Mouse (Mus musculus) hindbrain, embryonic 11.5 days (tissue): Measurements from ENCODE around the gene Atp6v0d1. TPM values are rescaled to one million over a fixed set of nuclear protein-coding genes. Genes with fewer than 3 reads are reported as not detected.

Experiments used
- ATAC-seq: fragments of 200-750 bp; cut with Nextera tagmentation; 2 replicates; pipeline ENCODE4 v1.8.0; 2017; ENCODE audit warnings: mild to moderate bottlenecking, moderate TSS enrichment, moderate library complexity; ENCODE audit not compliant: low FRiP score
- DNase-seq: peaks from one replicate; pipeline ENCODE4 v3.0.0-alpha.2; 2015; ENCODE audit warnings: low spot score
- H3K27ac ChIP-seq: fragments of 300-500 bp; sonication (generic); 2 replicates; pipeline ENCODE4 v1.5.1; 2014; ENCODE audit warnings: mild to moderate bottlenecking, low read depth, low read length
- H3K27me3 ChIP-seq: fragments of 300-500 bp; sonication (generic); 2 replicates; pipeline ENCODE4 v1.6.1; 2014; ENCODE audit warnings: mild to moderate bottlenecking, low read length, moderate library complexity, mixed read lengths; ENCODE audit not compliant: control insufficient read depth, insufficient read depth
- H3K36me3 ChIP-seq: fragments of 300-500 bp; sonication (generic); 2 replicates; pipeline ENCODE4 v1.6.1; 2014; ENCODE audit warnings: mild to moderate bottlenecking, low read length, moderate library complexity, mixed read lengths; ENCODE audit not compliant: control insufficient read depth, insufficient read depth
- H3K4me1 ChIP-seq: fragments of 300-500 bp; sonication (generic); replicated peaks from 2 replicates; pipeline ENCODE4 v1.6.1; 2014; ENCODE audit warnings: low read length, mixed read lengths; ENCODE audit not compliant: control insufficient read depth, insufficient read depth
- H3K4me2 ChIP-seq: fragments of 300-500 bp; sonication (generic); replicated peaks from 2 replicates; pipeline ENCODE4 v1.6.1; 2014; ENCODE audit warnings: mild to moderate bottlenecking, low read depth, low read length
- H3K4me3 ChIP-seq: fragments of 300-500 bp; sonication (generic); 2 replicates; pipeline ENCODE4 v1.5.1; 2014; ENCODE audit warnings: low read depth, low read length
- H3K9ac ChIP-seq: fragments of 300-500 bp; sonication (generic); 2 replicates; pipeline ENCODE4 v1.6.1; 2014; ENCODE audit warnings: low read depth, low read length
- H3K9me3 ChIP-seq: fragments of 300-500 bp; sonication (generic); 2 replicates; pipeline ENCODE4 v1.6.1; 2016; ENCODE audit warnings: low read length; ENCODE audit not compliant: control insufficient read depth
- WGBS: fragments of 180-500 bp; shearing (Covaris S2); extraction: QIAGEN DNeasy Blood & Tissue Kit; methylation state at CpG from one replicate; pipeline ENCODE4 v1.1.7; 2014; 5-methylcytosine and 5-hydroxymethylcytosine counted together
- polyA plus RNA-seq: library from polyadenylated mRNA; unstranded; fragments of >200 nt; fragmentation: Nextera tagmentation; extraction: Ambion mirVana; gene quantifications from 2 replicates; pipeline ENCODE4 v1.2.1, GENCODE M21; 2014

The Atp6v0d1 gene
- polyA plus RNA-seq, 1 experiment from 2014 or later: 141 TPM

DNA sequence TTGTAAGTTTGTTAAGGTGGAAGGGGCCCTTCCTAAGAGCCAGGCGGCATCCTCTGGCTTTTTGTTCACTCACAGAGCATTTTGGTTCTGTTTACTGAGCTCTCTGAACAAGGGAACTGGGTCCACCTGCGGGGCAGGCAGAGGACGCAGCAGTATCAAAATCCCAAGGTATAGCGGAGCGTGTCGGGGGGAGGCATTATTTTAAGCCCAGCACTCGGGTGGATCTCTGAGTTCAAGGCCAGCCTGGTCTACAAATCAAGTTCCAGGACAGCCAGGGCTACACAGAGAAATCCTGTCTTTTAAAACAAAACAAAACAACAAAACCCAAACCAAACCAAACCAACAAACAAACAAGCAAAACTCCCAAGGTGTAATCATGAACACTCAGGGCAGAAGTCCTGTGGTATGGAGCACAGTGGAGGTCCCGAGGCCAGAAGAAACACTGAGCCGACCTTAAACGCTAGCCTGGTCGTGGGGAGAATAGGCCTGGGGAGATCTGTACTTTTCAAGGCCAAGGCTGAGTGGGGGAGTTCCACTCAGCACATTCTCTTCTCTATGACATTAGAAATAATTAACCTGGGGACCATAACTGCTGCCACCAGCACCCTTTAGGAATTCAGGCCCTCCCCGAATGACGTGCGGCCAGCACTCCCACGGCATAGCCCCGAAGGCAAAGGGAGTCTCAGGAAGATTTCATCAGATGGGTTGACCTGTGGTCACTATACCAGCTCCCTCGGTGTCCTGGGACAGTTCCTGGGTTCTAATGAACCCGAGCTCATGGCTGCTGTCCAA lies 28.8 kb upstream of the Atp6v0d1 start:
- no peaks in the 10 kb centered on the region for H3K36me3 ChIP-seq
- no peak overlapping the region for H3K27ac ChIP-seq

DNA sequence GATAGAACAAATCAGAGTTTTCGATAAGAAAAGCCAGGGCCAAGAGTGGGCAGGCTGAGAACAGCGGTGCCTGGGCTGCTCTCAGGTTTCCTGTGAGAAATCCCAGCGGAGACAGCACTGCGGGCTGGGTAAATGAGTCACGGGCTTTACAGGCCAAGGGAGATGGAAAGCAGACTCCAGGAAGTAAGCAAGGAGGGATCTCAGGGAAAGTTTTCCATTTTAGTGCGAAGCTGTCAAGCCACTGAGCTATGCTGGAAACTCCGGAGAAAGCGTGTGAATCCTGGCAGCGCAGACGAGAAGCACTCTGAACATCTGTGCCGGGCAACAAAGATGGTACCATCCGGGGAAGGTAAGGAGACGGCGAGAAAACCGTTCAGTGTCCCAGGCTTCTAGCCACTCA lies 28.0 kb upstream of the Atp6v0d1 start:
- H3K4me2 ChIP-seq: no peak overlapping the region; the same call in 1 of the 2 replicates
- DNase-seq (peak; percentile 27), ATAC-seq (no peak)
- H3K27ac ChIP-seq: no peak overlapping the region
- no peaks in the 10 kb centered on the region for H3K27me3 ChIP-seq
- H3K9ac ChIP-seq: no peak overlapping the region
- H3K4me3 ChIP-seq: no peak overlapping the region
- H3K4me1 ChIP-seq: no peaks in the 10 kb centered on the region
- no peaks in the 10 kb centered on the region for H3K36me3 ChIP-seq
- 32% methylated on average over 15 of the region's 15 CpGs for WGBS
- no peaks in the 10 kb centered on the region for H3K9me3 ChIP-seq

More for the DNA sequence above, 28.8 kb upstream of the Atp6v0d1 start:
- H3K9ac ChIP-seq: no peak overlapping the region
- DNase-seq (no peak), ATAC-seq (no peak)
- no peaks in the 10 kb centered on the region for H3K27me3 ChIP-seq
- no peak overlapping the region for H3K4me3 ChIP-seq
- H3K4me1 ChIP-seq: no peaks in the 10 kb centered on the region
- 81% methylated on average over 18 of the region's 18 CpGs for WGBS
- no peak overlapping the region for H3K4me2 ChIP-seq
- no peaks in the 10 kb centered on the region for H3K9me3 ChIP-seq

DNA sequence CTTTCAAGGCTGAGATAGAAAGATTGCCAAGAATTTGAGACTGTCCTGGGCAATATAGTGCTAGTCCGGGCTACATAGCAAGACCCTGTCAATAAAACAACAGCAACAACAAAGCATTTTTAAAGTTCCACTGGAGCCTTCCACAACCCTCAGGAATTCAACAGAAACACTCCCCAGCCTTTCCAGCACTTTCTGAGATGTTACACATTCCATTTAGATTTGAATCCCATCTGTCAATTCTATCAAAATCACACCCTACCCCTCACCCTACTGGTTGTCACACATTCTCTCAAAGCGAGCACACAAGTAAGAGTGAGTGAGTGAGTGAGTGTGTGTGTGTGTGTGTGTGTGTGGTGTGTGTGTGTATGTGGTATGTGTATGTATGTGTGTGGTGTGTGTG lies 26.6 kb upstream of the Atp6v0d1 start:
- H3K4me2 ChIP-seq: no peak overlapping the region
- H3K4me3 ChIP-seq: no peak overlapping the region
- H3K9ac ChIP-seq: no peak overlapping the region
- H3K4me1 ChIP-seq: no peaks in the 10 kb centered on the region
- H3K27me3 ChIP-seq: no peaks in the 10 kb centered on the region
- WGBS: 81% methylated on average over 2 of the region's 2 CpGs
- DNase-seq: no peak
- ATAC-seq: no peak
- H3K9me3 ChIP-seq: no peaks in the 10 kb centered on the region
- H3K27ac ChIP-seq: no peak overlapping the region
- H3K36me3 ChIP-seq: no peaks in the 10 kb centered on the region

GRCm38 (mm10) chr8:105579719-105580118 lies 13.9 kb upstream of the Atp6v0d1 start:
- H3K9me3 ChIP-seq: no peaks in the 10 kb centered on the region
- 78% methylated on average over 3 of the region's 3 CpGs for WGBS
- H3K27ac ChIP-seq: no peak overlapping the region
- H3K4me3 ChIP-seq: no peak overlapping the region
- H3K4me2 ChIP-seq: no peak overlapping the region
- no peaks in the 10 kb centered on the region for H3K27me3 ChIP-seq
- no peaks in the 10 kb centered on the region for H3K4me1 ChIP-seq
- H3K9ac ChIP-seq: no peak overlapping the region
- DNase-seq: no peak
- no peaks in the 10 kb centered on the region for H3K36me3 ChIP-seq
- no peak for ATAC-seq

DNA sequence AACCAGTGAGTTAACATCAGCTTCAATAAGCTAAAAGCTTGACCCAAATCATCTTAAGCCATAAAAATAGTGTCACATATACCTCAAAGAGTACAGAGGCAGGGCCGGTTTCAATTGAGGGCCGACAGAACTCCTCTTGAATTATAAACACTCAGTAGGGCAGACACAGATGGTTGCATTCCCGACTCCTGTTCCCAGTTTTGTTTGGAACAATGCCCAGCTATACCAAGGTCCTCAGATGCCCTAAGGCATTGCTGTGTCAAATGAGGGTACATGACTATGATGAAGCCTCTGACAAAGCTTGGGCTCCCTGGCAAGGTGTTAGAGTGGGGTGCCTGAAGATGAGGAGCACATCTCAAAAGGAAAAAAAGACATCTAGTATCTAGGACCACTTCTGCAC lies 9.7 kb upstream of the Atp6v0d1 start:
- Histone ChIP-seq H3K4me2 (no peak overlapping the region), H3K27ac (no peak overlapping the region), H3K36me3 (no peaks in the 10 kb centered on the region), H3K27me3 (no peaks in the 10 kb centered on the region), H3K4me1 (no peaks in the 10 kb centered on the region), H3K4me3 (no peak overlapping the region), H3K9ac (no peak overlapping the region), H3K9me3 (no peaks in the 10 kb centered on the region)
- 83% methylated on average over 3 of the region's 3 CpGs for WGBS
- ATAC-seq (no peak), DNase-seq (no peak)

DNA sequence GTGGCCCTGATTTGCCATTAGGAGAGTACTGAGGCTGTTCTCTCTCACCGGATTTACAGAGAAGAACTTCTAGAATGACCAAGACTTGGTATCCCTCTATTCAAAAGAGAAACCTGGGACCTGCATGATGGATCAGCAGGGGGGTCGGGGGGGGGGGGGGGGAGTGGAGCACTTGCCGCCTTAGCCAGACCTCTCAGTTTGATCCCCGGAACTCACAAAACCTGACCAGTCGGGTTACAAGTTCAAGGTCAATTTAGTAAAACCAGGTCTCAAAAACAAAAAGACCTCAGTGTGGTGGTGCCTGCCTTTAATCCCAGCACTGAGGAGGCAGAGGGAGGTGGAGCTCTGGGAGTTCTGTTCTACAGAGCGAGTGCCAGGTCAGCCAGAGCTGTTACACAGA lies 8.9 kb upstream of the Atp6v0d1 start:
- Histone ChIP-seq H3K4me2 (no peak overlapping the region), H3K36me3 (no peaks in the 10 kb centered on the region), H3K9me3 (no peaks in the 10 kb centered on the region), H3K4me1 (no peaks in the 10 kb centered on the region), H3K27me3 (no peaks in the 10 kb centered on the region), H3K4me3 (no peak overlapping the region), H3K9ac (no peak overlapping the region), H3K27ac (no peak overlapping the region)
- no peak for DNase-seq
- WGBS: 38% methylated on average over 5 of the region's 6 CpGs
- ATAC-seq: no peak

DNA sequence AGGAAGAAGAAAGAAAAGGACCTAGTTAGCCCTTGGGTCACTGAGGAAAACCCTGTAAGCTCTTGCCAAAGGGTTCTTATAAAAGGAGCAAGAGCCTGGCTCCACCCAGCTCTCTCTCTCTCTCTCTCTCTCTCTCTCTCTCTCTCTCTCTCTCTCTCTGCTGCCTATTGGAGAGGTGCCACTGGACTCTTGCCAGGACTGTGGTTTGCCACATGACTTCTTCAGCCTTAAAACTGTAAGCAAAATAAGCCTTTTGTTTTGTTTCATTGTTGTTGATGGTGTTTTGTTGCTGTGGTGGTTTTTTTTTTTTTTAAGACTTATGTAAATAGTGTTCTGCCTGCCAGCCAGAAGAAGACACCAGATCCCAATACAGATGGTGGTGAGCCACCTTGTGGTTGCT lies 7.6 kb upstream of the Atp6v0d1 start:
- Histone ChIP-seq H3K9ac (no peak overlapping the region), H3K4me2 (no peak overlapping the region), H3K4me1 (no peaks in the 10 kb centered on the region), H3K27me3 (no peaks in the 10 kb centered on the region), H3K27ac (no peak overlapping the region), H3K9me3 (no peaks in the 10 kb centered on the region), H3K36me3 (no peaks in the 10 kb centered on the region), H3K4me3 (no peak overlapping the region)
- no peak for DNase-seq
- no peak for ATAC-seq

GRCm38 (mm10) chr8:105571810-105572209 lies 6.0 kb upstream of the Atp6v0d1 start:
- Histone ChIP-seq H3K4me2 (no peak overlapping the region), H3K27me3 (no peaks in the 10 kb centered on the region), H3K36me3 (no peaks in the 10 kb centered on the region), H3K9ac (no peak overlapping the region), H3K27ac (no peak overlapping the region), H3K9me3 (no peaks in the 10 kb centered on the region), H3K4me3 (no peak overlapping the region), H3K4me1 (0 out of 2 replicates have a peak, but pooled peaks cover under 1% of the 10 kb centered on the region)
- DNase-seq: no peak
- 91% methylated on average over 9 of the region's 9 CpGs for WGBS
- ATAC-seq: no peak
